Mouse (Mus musculus): ENCODE data around the gene Cadps. TPM values are rescaled to one million over a fixed set of nuclear protein-coding genes. Genes with fewer than 3 reads are reported as not detected.
A peak's percentile ranks its signal among the peaks of the same experiment; 100 is the strongest.

Cadps gene
- polyA plus RNA-seq, 1 experiment: 194 TPM

- Histone ChIP-seq H3K27ac (ENCODE audit: insufficient read depth, low read depth, low read length) (no peak within 1 kb of the TSS), H3K4me1 (ENCODE audit: control insufficient read depth, insufficient read depth, low read length) (peaks cover 29% of the 10 kb centered on the region), H3K4me3 (ENCODE audit: insufficient read depth, low read depth, low read length) (no peak within 1 kb of the TSS)
- WGBS: 62% methylated on average over 2 of the region's 2 CpGs
- TF ChIP-seq CTCF (IDR thresholded peaks at IDR 0.05; ENCODE audit: insufficient read depth, low read depth, low read length): no peak
- no peak for TF ChIP-seq POLR2A (IDR thresholded peaks at IDR 0.05; ENCODE audit: insufficient read depth, low read depth, low read length)
Measured at GRCm38 (mm10) chr14:12348089-12348488, 474.8 kb downstream of the Cadps start, which contains the start of gene Fezf2. Fezf2 (minus strand) TSS chr14:12348189.

- 12% methylated on average over 26 of the region's 26 CpGs for WGBS
- Histone ChIP-seq H3K27ac (ENCODE audit: insufficient read depth, low read depth, low read length) (no peak overlapping the region), H3K4me1 (ENCODE audit: control insufficient read depth, insufficient read depth, low read length) (peaks cover 29% of the 10 kb centered on the region), H3K4me3 (ENCODE audit: insufficient read depth, low read depth, low read length) (peak overlapping the region; percentile 21; the same call in 1 of the 2 replicates)
- TF ChIP-seq CTCF (IDR thresholded peaks at IDR 0.05; ENCODE audit: insufficient read depth, low read depth, low read length) (no peak), POLR2A (IDR thresholded peaks at IDR 0.05; ENCODE audit: insufficient read depth, low read depth, low read length) (no peak)
Measured at GRCm38 (mm10) chr14:12346865-12347600, 475.8 kb downstream of the Cadps start.

- peaks cover 33% of the 10 kb centered on the region for H3K4me1 ChIP-seq (ENCODE audit: control insufficient read depth, insufficient read depth, low read length)
- 6% methylated on average over 50 of the region's 50 CpGs for WGBS
- no peak overlapping the region for H3K27ac ChIP-seq (ENCODE audit: insufficient read depth, low read depth, low read length)
- TF ChIP-seq POLR2A (IDR thresholded peaks at IDR 0.05; ENCODE audit: insufficient read depth, low read depth, low read length): no peak
- H3K4me3 ChIP-seq (ENCODE audit: insufficient read depth, low read depth, low read length): peak overlapping the region; percentile 25
Measured at GRCm38 (mm10) chr14:12346011-12346864, 476.6 kb downstream of the Cadps start.

- Histone ChIP-seq H3K4me3 (ENCODE audit: insufficient read depth, low read depth, low read length) (peak overlapping the region; percentile 22), H3K27ac (ENCODE audit: insufficient read depth, low read depth, low read length) (no peak overlapping the region), H3K4me1 (ENCODE audit: control insufficient read depth, insufficient read depth, low read length) (peaks cover 38% of the 10 kb centered on the region)
- WGBS: 2% methylated on average over 40 of the region's 40 CpGs
- TF ChIP-seq CTCF (IDR thresholded peaks at IDR 0.05; ENCODE audit: insufficient read depth, low read depth, low read length): no peak
- TF ChIP-seq POLR2A (IDR thresholded peaks at IDR 0.05; ENCODE audit: insufficient read depth, low read depth, low read length): no peak
Measured at GRCm38 (mm10) chr14:12345241-12345921, 477.5 kb downstream of the Cadps start.

GRCm38 (mm10) chr14:12344746-12345240 lies 478.1 kb downstream of the Cadps start:
- H3K4me1 ChIP-seq (ENCODE audit: control insufficient read depth, insufficient read depth, low read length): peaks cover 42% of the 10 kb centered on the region
- peak overlapping the region; percentile 22 for H3K4me3 ChIP-seq (ENCODE audit: insufficient read depth, low read depth, low read length)
- WGBS: 2% methylated on average over 39 of the region's 39 CpGs
- TF ChIP-seq POLR2A (IDR thresholded peaks at IDR 0.05; ENCODE audit: insufficient read depth, low read depth, low read length) (no peak), CTCF (IDR thresholded peaks at IDR 0.05; ENCODE audit: insufficient read depth, low read depth, low read length) (no peak)
- H3K27ac ChIP-seq (ENCODE audit: insufficient read depth, low read depth, low read length): no peak overlapping the region

- H3K4me1 ChIP-seq (ENCODE audit: control insufficient read depth, insufficient read depth, low read length): peaks cover 42% of the 10 kb centered on the region
- H3K4me3 ChIP-seq (ENCODE audit: insufficient read depth, low read depth, low read length): peak overlapping the region; percentile 22
- TF ChIP-seq POLR2A (IDR thresholded peaks at IDR 0.05; ENCODE audit: insufficient read depth, low read depth, low read length): no peak
- no peak for TF ChIP-seq CTCF (IDR thresholded peaks at IDR 0.05; ENCODE audit: insufficient read depth, low read depth, low read length)
- 28% methylated on average over 24 of the region's 24 CpGs for WGBS
- H3K27ac ChIP-seq (ENCODE audit: insufficient read depth, low read depth, low read length): no peak overlapping the region
Measured at GRCm38 (mm10) chr14:12344061-12344745, 478.7 kb downstream of the Cadps start.

GRCm38 (mm10) chr14:12343451-12343941 lies 479.4 kb downstream of the Cadps start:
- Histone ChIP-seq H3K27ac (ENCODE audit: insufficient read depth, low read depth, low read length) (no peak overlapping the region), H3K4me1 (ENCODE audit: control insufficient read depth, insufficient read depth, low read length) (peaks cover 42% of the 10 kb centered on the region), H3K4me3 (ENCODE audit: insufficient read depth, low read depth, low read length) (no peak overlapping the region)
- no peak for TF ChIP-seq CTCF (IDR thresholded peaks at IDR 0.05; ENCODE audit: insufficient read depth, low read depth, low read length)
- no peak for TF ChIP-seq POLR2A (IDR thresholded peaks at IDR 0.05; ENCODE audit: insufficient read depth, low read depth, low read length)
- WGBS: 44% methylated on average over 20 of the region's 20 CpGs

Measured in olfactory bulb, adult 2 months (tissue).